Mouse (Mus musculus) right cerebral cortex, adult 2 months (tissue): ENCODE data around the gene Zmynd12.

Experiments used
- DNase-seq, 2 experiments: peaks; one replicate each; pipeline ENCODE4 v3.0.0; 2021 to 2022; ENCODE audit warnings: low spot score in 2 of 2

Gene Zmynd12

GRCm38 (mm10) chr4:119422294-119422964, at the start of gene Zmynd12, which contains the start of gene Ppcs:
Gene Zmynd12, plus strand, starts transcription at chr4:119422814.
Gene Ppcs, minus strand, starts transcription at chr4:119422420.
- peak; percentile 84 to 88 for DNase-seq

GRCm38 (mm10) chr4:119381471-119382190, 41.0 kb upstream of the Zmynd12 start:
- no peak for DNase-seq

GRCm38 (mm10) chr4:119389184-119389583, 33.4 kb upstream of the Zmynd12 start:
- no peak for DNase-seq

GRCm38 (mm10) chr4:119390369-119390768, 32.2 kb upstream of the Zmynd12 start:
- DNase-seq = no peak

- no peak for DNase-seq
Observed at GRCm38 (mm10) chr4:119398751-119399150, 23.9 kb upstream of the Zmynd12 start.

GRCm38 (mm10) chr4:119400896-119401295, 21.7 kb upstream of the Zmynd12 start:
- no peak for DNase-seq

- no peak for DNase-seq
Observed at GRCm38 (mm10) chr4:119403431-119403830, 19.2 kb upstream of the Zmynd12 start.

- no peak for DNase-seq
Observed at GRCm38 (mm10) chr4:119411877-119412650, 10.6 kb upstream of the Zmynd12 start.

- no peak for DNase-seq
Observed at GRCm38 (mm10) chr4:119412791-119413190, 9.8 kb upstream of the Zmynd12 start.

- DNase-seq = peak; percentile 95 to 96
Observed at GRCm38 (mm10) chr4:119415072-119415753, 7.4 kb upstream of the Zmynd12 start, which contains the start of gene Ccdc30. Gene Ccdc30, minus strand, starts transcription at chr4:119415521.

GRCm38 (mm10) chr4:119417270-119417669, 5.3 kb upstream of the Zmynd12 start:
- no peak for DNase-seq

- DNase-seq = no peak
Observed at GRCm38 (mm10) chr4:119417894-119418293, 4.7 kb upstream of the Zmynd12 start.

- no peak for DNase-seq
Observed at GRCm38 (mm10) chr4:119421191-119421590, 1.4 kb upstream of the Zmynd12 start.

- no peak for DNase-seq
Observed at GRCm38 (mm10) chr4:119421921-119422293, 707 bp upstream of the Zmynd12 start.

- no peak for DNase-seq
Observed at GRCm38 (mm10) chr4:119425077-119425476, 2.5 kb downstream of the Zmynd12 start.

GRCm38 (mm10) chr4:119425601-119426000, 3.0 kb downstream of the Zmynd12 start:
- no peak for DNase-seq

- no peak for DNase-seq
Observed at GRCm38 (mm10) chr4:119427680-119428079, 5.1 kb downstream of the Zmynd12 start.

GRCm38 (mm10) chr4:119430678-119431077, 8.1 kb downstream of the Zmynd12 start:
- peak; percentile 52 to 53 for DNase-seq

- no peak for DNase-seq
Observed at GRCm38 (mm10) chr4:119437936-119438335, 15.3 kb downstream of the Zmynd12 start.

GRCm38 (mm10) chr4:119441836-119442235, 19.2 kb downstream of the Zmynd12 start:
- no peak for DNase-seq

GRCm38 (mm10) chr4:119442539-119442938, 19.9 kb downstream of the Zmynd12 start:
- DNase-seq = no peak

- no peak for DNase-seq
Observed at GRCm38 (mm10) chr4:119447261-119447660, 24.6 kb downstream of the Zmynd12 start.
